Mouse (Mus musculus): Measurements from ENCODE around the gene C2cd2.

- TF ChIP-seq CTCF (IDR thresholded peaks at IDR 0.05; ENCODE audit: low read depth, low read length) (no peak), TAL1 (conservative IDR thresholded peaks at IDR 0.05; ENCODE audit: low read depth, low read length) (no peak)
Measured at GRCm38 (mm10) chr16:97925760-97926159, 36.6 kb downstream of the C2cd2 start.
